Mouse (Mus musculus): ENCODE measurements around the gene 2610528J11Rik. TPM values are rescaled to one million over a fixed set of nuclear protein-coding genes. Genes with fewer than 3 reads are reported as not detected.

The 2610528J11Rik gene
- total RNA-seq, 2 experiments from 2014 or later: not detected

Other genes with a start within 250 kb of the 2610528J11Rik start
- 10 to 100 TPM; 13.0 to 16.4 TPM for gene Ptprf, start 235.6 kb upstream of the 2610528J11Rik start, total RNA-seq (2021)
- gene Szt2, start 117.7 kb upstream of the 2610528J11Rik start, total RNA-seq (2021): 10 to 100 TPM; 14.7 TPM
- gene Med8, start 117.7 kb upstream of the 2610528J11Rik start, total RNA-seq (2021): 10 to 100 TPM; 39.3 to 47.0 TPM
- gene Elovl1, start 98.9 kb upstream of the 2610528J11Rik start, total RNA-seq (2021): 10 to 100 TPM; 25.4 to 30.1 TPM
- gene Cdc20, start 89.6 kb upstream of the 2610528J11Rik start, total RNA-seq (2021): 10 to 100 TPM in 1 of 2 experiments, 1 to 10 TPM in 1; 8.3 to 12.5 TPM
- under 1 TPM; 0.10 to 0.17 TPM for gene Mpl, start 69.5 kb upstream of the 2610528J11Rik start, total RNA-seq (2021)
- 100 to 1,000 TPM; 101 to 106 TPM for gene Tie1, start 36.9 kb upstream of the 2610528J11Rik start, total RNA-seq (2021)
- under 1 TPM; 0.22 to 0.26 TPM for gene Tmem125, start 17.0 kb downstream of the 2610528J11Rik start, total RNA-seq (2021)
- gene Cfap57, start 93.8 kb downstream of the 2610528J11Rik start, total RNA-seq (2021): under 1 TPM; 0.07 to 0.12 TPM
- gene Ebna1bp2, start 93.8 kb downstream of the 2610528J11Rik start, total RNA-seq (2021): 10 to 100 TPM; 31.4 to 35.2 TPM
- gene Olfr62, start 132.0 kb downstream of the 2610528J11Rik start, total RNA-seq (2021): not detected
- not detected for gene Olfr1342, start 165.8 kb downstream of the 2610528J11Rik start, total RNA-seq (2021)
- gene Olfr1341, start 176.5 kb downstream of the 2610528J11Rik start, total RNA-seq (2021): not detected
- not detected for gene Olfr1340, start 193.1 kb downstream of the 2610528J11Rik start, total RNA-seq (2021)
- not detected for gene Olfr1339, start 205.2 kb downstream of the 2610528J11Rik start, total RNA-seq (2021)
- not detected for gene Olfr1338, start 231.7 kb downstream of the 2610528J11Rik start, total RNA-seq (2021)

Measured in heart, postnatal 14 days (tissue).